Mouse (Mus musculus): ENCODE measurements around the gene Pfdn5. TPM values are rescaled to one million over a fixed set of nuclear protein-coding genes. Genes with fewer than 3 reads are reported as not detected.

Gene Pfdn5
- total and polyA plus RNA-seq, 3 experiments: 302 to 7,439 (median 465) TPM

- TF ChIP-seq CHD2 (IDR thresholded peaks at IDR 0.05; ENCODE audit: low read length) (no peak), MAZ (IDR thresholded peaks at IDR 0.05; ENCODE audit: low read depth, low read length) (no peak), E2F4 (IDR thresholded peaks at IDR 0.05; ENCODE audit: borderline replicate concordance, low read depth, low read length) (no peak), NELFE (IDR thresholded peaks at IDR 0.05; ENCODE audit: low read depth, low read length) (no peak), RAD21 (IDR thresholded peaks at IDR 0.05; ENCODE audit: low read depth, low read length) (peak; percentile 53), USF2 (IDR thresholded peaks at IDR 0.05; ENCODE audit: borderline replicate concordance in 1 of 2, insufficient read depth in 1 of 2, low read depth in 1 of 2, low read length in 2 of 2) (no peak), MEF2A (IDR thresholded peaks at IDR 0.05; ENCODE audit: extremely low read depth, insufficient replicate concordance, low read depth, low read length, poor library complexity, severe bottlenecking) (no peak), ETS1 (IDR thresholded peaks at IDR 0.05; ENCODE audit: low read depth, low read length) (no peak), SMC3 (IDR thresholded peaks at IDR 0.05; ENCODE audit: low read depth, low read length) (peak; percentile 85)
Observed at GRCm38 (mm10) chr15:102341580-102341979, 15.7 kb downstream of the Pfdn5 start (continued).

GRCm38 (mm10) chr15:102344490-102344889, 18.6 kb downstream of the Pfdn5 start:
- H3K4me3 ChIP-seq (ENCODE audit: control insufficient read depth in 1 of 2, insufficient read depth in 1 of 2, low read depth in 2 of 2, low read length in 2 of 2): no peak overlapping the region
- no peak for DNase-seq (ENCODE audit: low read depth, low spot score)
- no peak overlapping the region for H3K9ac ChIP-seq (ENCODE audit: control insufficient read depth, low read depth, low read length, poor library complexity, severe bottlenecking)
- no peak overlapping the region for H3K27ac ChIP-seq (ENCODE audit: control insufficient read depth, low read depth, low read length)
- TF ChIP-seq ZNF384 (IDR thresholded peaks at IDR 0.05; ENCODE audit: low read depth, low read length) (peak; percentile 55), TCF12 (IDR thresholded peaks at IDR 0.05; ENCODE audit: low read depth, low read length) (no peak), USF1 (IDR thresholded peaks at IDR 0.05; ENCODE audit: low read depth, low read length) (no peak), RAD21 (IDR thresholded peaks at IDR 0.05; ENCODE audit: low read depth, low read length) (no peak), MYC (IDR thresholded peaks at IDR 0.05; ENCODE audit: low read depth, low read length) (no peak)
- H3K9me3 ChIP-seq (replicated peaks; ENCODE audit: insufficient read depth, low read length): no peaks in the 10 kb centered on the region
- H3K4me1 ChIP-seq (ENCODE audit: control insufficient read depth in 1 of 2, insufficient read depth in 2 of 2, low read length in 2 of 2): 0 out of 4 replicates have a peak, but pooled peaks cover 0 to under 1% of the 10 kb centered on the region in 2 experiments
- peaks cover under 1 to 2% of the 10 kb centered on the region in 2 experiments for H3K36me3 ChIP-seq (ENCODE audit: control insufficient read depth in 1 of 2, insufficient read depth in 2 of 2, low read length in 2 of 2)
- no peaks in the 10 kb centered on the region for H3K79me2 ChIP-seq (ENCODE audit: control insufficient read depth, insufficient read depth, low read length, poor library complexity)
- no peaks in the 10 kb centered on the region for H3K27me3 ChIP-seq (ENCODE audit: control insufficient read depth in 1 of 2, insufficient read depth in 2 of 2, low read length in 2 of 2)

DNA sequence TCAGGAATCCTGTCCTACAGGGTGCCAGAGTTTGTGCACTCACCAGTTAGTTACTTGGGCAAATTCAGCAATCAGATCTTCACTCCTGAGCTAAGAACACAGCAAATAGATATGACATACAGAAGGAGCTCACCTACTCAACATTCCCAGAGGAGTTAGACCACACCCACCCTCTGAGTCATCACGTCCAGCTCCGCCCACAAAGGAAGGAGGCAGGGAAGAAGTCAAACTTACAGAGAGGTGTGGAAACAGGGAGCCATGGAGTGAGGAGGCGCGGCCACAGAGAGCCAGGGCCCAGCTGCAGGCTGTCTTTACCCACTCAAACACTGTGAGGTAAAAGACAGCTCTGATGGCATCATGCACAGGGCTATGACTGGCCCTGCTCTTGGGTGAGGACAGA, 20.5 kb downstream of the Pfdn5 start:
- Histone ChIP-seq H3K9me3 (replicated peaks; ENCODE audit: insufficient read depth, low read length) (no peaks in the 10 kb centered on the region), H3K4me1 (ENCODE audit: control insufficient read depth in 1 of 2, insufficient read depth in 2 of 2, low read length in 2 of 2) (peaks cover 2 to 9% of the 10 kb centered on the region in 2 experiments; a peak in 3 of 4 replicates), H3K9ac (ENCODE audit: control insufficient read depth, low read depth, low read length, poor library complexity, severe bottlenecking) (no peak overlapping the region), H3K36me3 (ENCODE audit: control insufficient read depth in 1 of 2, insufficient read depth in 2 of 2, low read length in 2 of 2) (peaks cover 2 to 4% of the 10 kb centered on the region in 2 experiments), H3K27me3 (ENCODE audit: control insufficient read depth in 1 of 2, insufficient read depth in 2 of 2, low read length in 2 of 2) (no peaks in the 10 kb centered on the region), H3K4me3 (ENCODE audit: control insufficient read depth in 1 of 2, insufficient read depth in 1 of 2, low read depth in 2 of 2, low read length in 2 of 2) (no peak overlapping the region), H3K79me2 (ENCODE audit: control insufficient read depth, insufficient read depth, low read length, poor library complexity) (peaks cover 7% of the 10 kb centered on the region), H3K27ac (ENCODE audit: control insufficient read depth, low read depth, low read length) (no peak overlapping the region)
- no peak for DNase-seq (ENCODE audit: low read depth, low spot score)
- TF ChIP-seq NRF1 (IDR thresholded peaks at IDR 0.05; ENCODE audit: insufficient read depth, low read depth, low read length, poor library complexity, severe bottlenecking): no peak
- no peak for TF ChIP-seq KAT2A (conservative IDR thresholded peaks at IDR 0.05; ENCODE audit: low read depth, low read length)
- TF ChIP-seq MAFK (IDR thresholded peaks at IDR 0.05; ENCODE audit: borderline replicate concordance, low read depth, low read length): no peak
- no peak for TF ChIP-seq MAX (IDR thresholded peaks at IDR 0.05; ENCODE audit: low read length)

All from MEL (cell line).